Mouse (Mus musculus): Measurements from ENCODE around the gene Hcls1.

The Hcls1 gene

GRCm38 (mm10) chr16:36934841-36935620, at the start of gene Hcls1:
Gene Hcls1, plus strand, starts transcription at chr16:36934983.
- H3K4me1 ChIP-seq (replicated peaks; ENCODE audit: low read depth, low read length), result no peaks in the 10 kb centered on the region
- H3K27me3 ChIP-seq (ENCODE audit: insufficient read depth, low read length), result no peaks in the 10 kb centered on the region
- TF ChIP-seq POU5F1 (IDR thresholded peaks at IDR 0.05; ENCODE audit: borderline replicate concordance, low read length) (no peak), NANOG (IDR thresholded peaks at IDR 0.05; ENCODE audit: borderline replicate concordance, low read length) (no peak), CTCF (conservative IDR thresholded peaks at IDR 0.05; ENCODE audit: low read length) (no peak)
- H3K4me3 ChIP-seq (replicated peaks; ENCODE audit: low read length), result no peak within 1 kb of the TSS
- H3K36me3 ChIP-seq (ENCODE audit: insufficient read depth, low read length), result peaks cover 33% of the 10 kb centered on the region
- H3K9me3 ChIP-seq (ENCODE audit: low read length), result no peaks in the 10 kb centered on the region

DNA sequence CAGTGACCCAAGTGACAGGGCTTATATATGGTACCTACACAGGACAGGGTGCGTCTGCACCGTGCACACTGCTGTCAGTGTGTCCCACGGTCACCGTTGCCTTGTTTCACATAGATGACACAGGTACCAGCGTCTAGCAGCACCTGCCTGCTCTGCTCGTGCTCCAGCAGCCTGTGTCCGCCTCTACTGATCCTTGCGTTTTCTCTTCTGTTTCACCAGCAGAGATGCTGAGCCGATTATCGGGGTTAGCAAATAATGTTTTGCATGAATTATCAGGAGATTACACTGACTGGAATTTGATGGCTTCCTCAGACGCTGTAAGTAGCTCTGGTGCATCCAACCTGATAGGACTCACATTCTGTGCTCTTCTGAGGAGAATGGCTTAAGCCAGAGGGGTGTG, 48.9 kb upstream of the Hcls1 start:
- Histone ChIP-seq H3K27me3 (ENCODE audit: insufficient read depth, low read length) (no peaks in the 10 kb centered on the region), H3K4me3 (replicated peaks; ENCODE audit: low read length) (no peak overlapping the region), H3K4me1 (replicated peaks; ENCODE audit: low read depth, low read length) (peaks cover 10% of the 10 kb centered on the region), H3K36me3 (ENCODE audit: insufficient read depth, low read length) (peaks cover 35% of the 10 kb centered on the region), H3K9me3 (ENCODE audit: low read length) (no peaks in the 10 kb centered on the region)
- TF ChIP-seq CTCF (conservative IDR thresholded peaks at IDR 0.05; ENCODE audit: low read length) (no peak), NANOG (IDR thresholded peaks at IDR 0.05; ENCODE audit: borderline replicate concordance, low read length) (no peak), POU5F1 (IDR thresholded peaks at IDR 0.05; ENCODE audit: borderline replicate concordance, low read length) (no peak)

DNA sequence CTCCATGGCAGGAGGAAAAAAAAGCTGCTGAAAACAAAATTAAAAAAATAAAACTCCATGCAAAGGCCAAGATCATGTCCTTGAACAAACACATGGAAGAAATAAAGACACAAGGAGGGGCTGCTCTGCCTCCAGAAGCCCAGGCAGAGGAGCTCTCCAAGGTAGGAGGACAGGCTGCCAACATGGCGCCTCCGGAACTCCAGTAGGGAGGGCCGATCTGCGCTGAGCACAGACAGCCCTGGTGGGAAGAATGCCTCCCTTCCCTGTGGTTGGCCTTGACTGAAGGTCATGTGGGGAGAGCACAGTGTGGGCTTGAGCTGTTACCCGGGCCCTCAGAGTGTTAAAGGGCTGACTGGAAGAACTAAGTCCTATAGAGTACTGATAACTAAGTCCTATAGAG, 47.2 kb upstream of the Hcls1 start:
- TF ChIP-seq NANOG (IDR thresholded peaks at IDR 0.05; ENCODE audit: borderline replicate concordance, low read length) (no peak), POU5F1 (IDR thresholded peaks at IDR 0.05; ENCODE audit: borderline replicate concordance, low read length) (no peak)
- no peak overlapping the region for H3K4me3 ChIP-seq (replicated peaks; ENCODE audit: low read length)
- peaks cover 10% of the 10 kb centered on the region for H3K4me1 ChIP-seq (replicated peaks; ENCODE audit: low read depth, low read length)
- H3K27me3 ChIP-seq (ENCODE audit: insufficient read depth, low read length), result no peaks in the 10 kb centered on the region
- H3K9me3 ChIP-seq (ENCODE audit: low read length), result no peaks in the 10 kb centered on the region
- peaks cover 52% of the 10 kb centered on the region for H3K36me3 ChIP-seq (ENCODE audit: insufficient read depth, low read length)

DNA sequence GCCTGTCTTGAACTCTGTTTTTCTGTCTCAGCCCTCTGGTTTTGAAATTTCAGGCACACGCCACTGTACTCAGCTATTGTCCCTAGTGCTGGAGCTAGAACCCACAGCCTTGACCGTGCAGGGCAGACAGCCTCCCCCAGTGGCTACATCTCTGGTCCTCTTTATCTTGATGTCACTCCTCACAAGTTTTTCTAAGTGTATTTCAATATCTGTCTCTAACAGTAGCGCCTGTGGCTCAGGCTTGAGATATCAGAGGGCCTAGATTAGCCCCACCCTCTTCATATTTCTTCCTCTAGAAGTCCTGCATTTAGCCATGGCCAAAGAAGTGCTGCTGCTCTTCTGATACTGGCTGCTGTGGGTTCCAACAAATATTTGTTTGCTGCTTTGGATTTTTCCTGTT, 44.2 kb upstream of the Hcls1 start:
- Histone ChIP-seq H3K9me3 (ENCODE audit: low read length) (no peaks in the 10 kb centered on the region), H3K4me3 (replicated peaks; ENCODE audit: low read length) (no peak overlapping the region), H3K4me1 (replicated peaks; ENCODE audit: low read depth, low read length) (peaks cover 6% of the 10 kb centered on the region; the same call in 1 of the 2 replicates), H3K36me3 (ENCODE audit: insufficient read depth, low read length) (peaks cover 76% of the 10 kb centered on the region), H3K27me3 (ENCODE audit: insufficient read depth, low read length) (no peaks in the 10 kb centered on the region)
- TF ChIP-seq CTCF (conservative IDR thresholded peaks at IDR 0.05; ENCODE audit: low read length) (no peak), POU5F1 (IDR thresholded peaks at IDR 0.05; ENCODE audit: borderline replicate concordance, low read length) (no peak), NANOG (IDR thresholded peaks at IDR 0.05; ENCODE audit: borderline replicate concordance, low read length) (no peak)

DNA sequence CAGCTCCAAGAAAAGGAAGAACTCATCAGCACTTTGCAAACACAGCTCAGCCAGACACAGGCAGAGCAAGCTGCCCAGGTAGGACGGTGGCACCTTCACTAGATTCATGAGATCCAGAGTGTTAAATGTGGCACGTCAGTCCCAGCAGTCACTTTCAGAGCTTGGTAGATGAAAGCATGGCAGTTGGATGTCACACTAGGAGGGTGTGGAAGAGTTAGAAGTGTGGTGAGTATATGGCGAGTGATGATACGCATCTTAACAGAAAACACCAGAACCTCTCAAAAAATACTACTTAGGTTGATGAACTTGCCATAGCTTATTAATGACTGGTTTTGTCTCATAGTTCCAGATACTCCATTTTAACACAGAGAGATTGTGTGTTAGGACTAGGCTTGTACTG, 43.4 kb upstream of the Hcls1 start:
- TF ChIP-seq NANOG (IDR thresholded peaks at IDR 0.05; ENCODE audit: borderline replicate concordance, low read length), result no peak
- TF ChIP-seq POU5F1 (IDR thresholded peaks at IDR 0.05; ENCODE audit: borderline replicate concordance, low read length), result no peak
- no peak for TF ChIP-seq CTCF (conservative IDR thresholded peaks at IDR 0.05; ENCODE audit: low read length)
- Histone ChIP-seq H3K4me1 (replicated peaks; ENCODE audit: low read depth, low read length) (peaks cover 6% of the 10 kb centered on the region; the same call in 1 of the 2 replicates), H3K9me3 (ENCODE audit: low read length) (no peaks in the 10 kb centered on the region), H3K36me3 (ENCODE audit: insufficient read depth, low read length) (peaks cover 72% of the 10 kb centered on the region), H3K27me3 (ENCODE audit: insufficient read depth, low read length) (no peaks in the 10 kb centered on the region), H3K4me3 (replicated peaks; ENCODE audit: low read length) (no peak overlapping the region)

DNA sequence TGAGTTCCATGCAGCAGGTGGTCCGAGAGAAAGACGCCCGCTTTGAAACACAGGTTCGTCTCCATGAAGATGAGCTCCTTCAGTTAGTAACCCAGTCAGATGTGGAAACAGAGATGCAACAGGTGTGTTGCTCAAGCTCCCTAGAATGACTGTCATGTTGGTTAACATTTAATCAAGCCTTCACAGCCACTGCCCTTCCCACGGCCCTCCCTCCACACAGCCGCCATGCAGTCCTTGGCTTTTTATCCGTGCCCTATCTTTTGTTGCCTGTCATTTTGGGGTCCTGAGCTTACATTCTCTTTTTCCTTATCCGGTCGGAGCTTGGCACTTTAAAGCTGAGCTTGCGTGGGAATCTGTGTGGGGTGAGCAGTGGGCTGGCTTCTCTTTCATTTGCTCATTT, 41.5 kb upstream of the Hcls1 start:
- no peaks in the 10 kb centered on the region for H3K27me3 ChIP-seq (ENCODE audit: insufficient read depth, low read length)
- no peaks in the 10 kb centered on the region for H3K4me1 ChIP-seq (replicated peaks; ENCODE audit: low read depth, low read length)
- H3K36me3 ChIP-seq (ENCODE audit: insufficient read depth, low read length), result peaks cover 86% of the 10 kb centered on the region
- no peak overlapping the region for H3K4me3 ChIP-seq (replicated peaks; ENCODE audit: low read length)
- TF ChIP-seq CTCF (conservative IDR thresholded peaks at IDR 0.05; ENCODE audit: low read length) (no peak), NANOG (IDR thresholded peaks at IDR 0.05; ENCODE audit: borderline replicate concordance, low read length) (no peak), POU5F1 (IDR thresholded peaks at IDR 0.05; ENCODE audit: borderline replicate concordance, low read length) (no peak)
- H3K9me3 ChIP-seq (ENCODE audit: low read length), result no peaks in the 10 kb centered on the region

DNA sequence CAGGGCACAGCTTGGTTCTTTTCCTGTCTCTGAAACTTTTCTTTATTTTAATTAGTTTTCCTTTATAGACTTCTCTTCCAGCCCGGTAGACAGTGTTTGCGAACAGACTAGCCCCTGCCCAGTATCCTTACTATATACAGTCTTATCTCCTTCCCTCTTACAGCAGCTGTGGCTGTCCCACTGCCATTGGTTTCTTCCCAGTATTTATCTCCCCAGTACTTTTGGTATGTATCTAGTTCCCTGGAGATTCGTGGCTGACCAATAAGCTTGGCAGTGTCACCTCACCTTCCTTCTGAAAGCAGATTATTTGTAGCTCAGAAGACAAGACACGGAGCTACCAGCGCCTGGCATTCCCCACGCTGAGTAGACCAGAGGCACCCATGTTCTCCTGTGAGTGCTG, 38.1 kb upstream of the Hcls1 start:
- Histone ChIP-seq H3K27me3 (ENCODE audit: insufficient read depth, low read length) (no peaks in the 10 kb centered on the region), H3K4me3 (replicated peaks; ENCODE audit: low read length) (no peak overlapping the region), H3K4me1 (replicated peaks; ENCODE audit: low read depth, low read length) (peaks cover 4% of the 10 kb centered on the region; the same call in 1 of the 2 replicates), H3K9me3 (ENCODE audit: low read length) (no peaks in the 10 kb centered on the region), H3K36me3 (ENCODE audit: insufficient read depth, low read length) (peaks cover 90% of the 10 kb centered on the region)
- TF ChIP-seq CTCF (conservative IDR thresholded peaks at IDR 0.05; ENCODE audit: low read length) (no peak), POU5F1 (IDR thresholded peaks at IDR 0.05; ENCODE audit: borderline replicate concordance, low read length) (no peak), NANOG (IDR thresholded peaks at IDR 0.05; ENCODE audit: borderline replicate concordance, low read length) (no peak)

DNA sequence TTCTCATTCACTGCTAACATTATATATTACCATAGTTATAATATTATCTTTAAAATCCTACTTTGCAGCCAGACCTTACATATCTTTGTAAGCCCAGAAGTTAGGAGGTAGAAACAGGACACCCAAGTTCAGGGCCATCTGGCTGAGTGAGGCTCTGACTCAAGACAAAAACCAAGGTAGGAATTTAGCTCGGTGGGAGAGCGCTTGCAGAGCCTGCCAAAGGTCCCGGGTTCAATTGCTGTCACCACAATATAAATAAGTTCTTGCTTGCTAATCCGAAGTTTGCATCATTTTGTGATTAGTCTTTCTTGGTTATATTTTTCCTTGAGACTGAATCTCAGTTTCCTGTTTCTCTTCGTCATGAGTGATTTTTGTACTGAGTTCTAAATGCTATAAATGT, 31.6 kb upstream of the Hcls1 start:
- no peaks in the 10 kb centered on the region for H3K27me3 ChIP-seq (ENCODE audit: insufficient read depth, low read length)
- no peak overlapping the region for H3K4me3 ChIP-seq (replicated peaks; ENCODE audit: low read length)
- H3K4me1 ChIP-seq (replicated peaks; ENCODE audit: low read depth, low read length), result peaks cover 4% of the 10 kb centered on the region; the same call in 1 of the 2 replicates
- H3K9me3 ChIP-seq (ENCODE audit: low read length), result no peaks in the 10 kb centered on the region
- peaks cover 72% of the 10 kb centered on the region for H3K36me3 ChIP-seq (ENCODE audit: insufficient read depth, low read length)
- TF ChIP-seq NANOG (IDR thresholded peaks at IDR 0.05; ENCODE audit: borderline replicate concordance, low read length) (no peak), CTCF (conservative IDR thresholded peaks at IDR 0.05; ENCODE audit: low read length) (no peak), POU5F1 (IDR thresholded peaks at IDR 0.05; ENCODE audit: borderline replicate concordance, low read length) (no peak)

- Histone ChIP-seq H3K9me3 (ENCODE audit: low read length) (no peaks in the 10 kb centered on the region), H3K36me3 (ENCODE audit: insufficient read depth, low read length) (peaks cover 89% of the 10 kb centered on the region), H3K4me1 (replicated peaks; ENCODE audit: low read depth, low read length) (no peaks in the 10 kb centered on the region), H3K27me3 (ENCODE audit: insufficient read depth, low read length) (no peaks in the 10 kb centered on the region), H3K4me3 (replicated peaks; ENCODE audit: low read length) (no peak overlapping the region)
- TF ChIP-seq CTCF (conservative IDR thresholded peaks at IDR 0.05; ENCODE audit: low read length) (no peak), POU5F1 (IDR thresholded peaks at IDR 0.05; ENCODE audit: borderline replicate concordance, low read length) (no peak), NANOG (IDR thresholded peaks at IDR 0.05; ENCODE audit: borderline replicate concordance, low read length) (no peak)
Measured at GRCm38 (mm10) chr16:36911909-36912308, 22.9 kb upstream of the Hcls1 start.

All from E14TG2a.4 (cell line).